Mouse (Mus musculus): ENCODE results near the gene Nxph1. TPM values are rescaled to one million over a fixed set of nuclear protein-coding genes. Genes with fewer than 3 reads are reported as not detected.

The Nxph1 gene
- total RNA-seq, 2 experiments from 2014 or later = not detected

DNA sequence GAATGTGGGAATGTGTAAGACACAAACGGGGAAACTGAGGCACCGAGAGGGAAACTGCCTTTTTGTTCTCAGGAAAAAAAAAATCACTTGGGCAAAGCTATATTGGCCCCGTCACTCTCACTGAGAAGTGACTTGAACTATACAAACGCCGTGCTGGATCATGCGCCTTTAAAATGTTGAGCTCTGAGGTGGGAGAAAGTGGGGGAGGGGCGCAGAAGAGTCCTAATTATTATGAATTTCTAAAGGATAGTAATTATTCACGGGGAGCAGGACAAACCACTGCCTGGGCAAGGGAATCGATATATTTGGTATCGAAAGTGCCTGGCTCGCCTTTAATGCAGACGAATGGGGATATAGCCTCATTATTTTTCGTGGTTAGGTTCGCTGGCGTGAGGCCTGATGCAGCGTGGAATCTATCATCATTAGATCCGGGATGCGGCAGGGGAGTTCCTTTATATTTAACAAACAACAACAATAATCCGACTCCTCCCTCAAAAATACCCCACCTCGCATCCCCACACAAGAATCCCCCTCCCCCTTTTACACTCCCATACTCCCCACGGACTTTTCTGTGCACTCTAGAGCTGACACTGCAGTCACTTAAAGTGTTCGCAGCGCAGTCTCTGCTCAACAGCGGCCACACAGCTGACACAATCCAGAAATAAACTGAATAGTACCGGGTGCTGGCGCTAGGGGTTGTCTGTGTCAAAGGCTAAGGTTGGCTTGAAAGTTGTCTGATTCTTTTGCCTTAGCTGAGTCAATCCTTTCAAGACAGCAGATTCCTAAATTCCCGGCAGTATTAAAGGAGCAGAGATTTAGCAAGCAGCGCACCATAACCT lies 10.1 kb downstream of the Nxph1 start:
- no peak for ATAC-seq (replicated peaks; ENCODE audit: poor library complexity, severe bottlenecking)

DNA sequence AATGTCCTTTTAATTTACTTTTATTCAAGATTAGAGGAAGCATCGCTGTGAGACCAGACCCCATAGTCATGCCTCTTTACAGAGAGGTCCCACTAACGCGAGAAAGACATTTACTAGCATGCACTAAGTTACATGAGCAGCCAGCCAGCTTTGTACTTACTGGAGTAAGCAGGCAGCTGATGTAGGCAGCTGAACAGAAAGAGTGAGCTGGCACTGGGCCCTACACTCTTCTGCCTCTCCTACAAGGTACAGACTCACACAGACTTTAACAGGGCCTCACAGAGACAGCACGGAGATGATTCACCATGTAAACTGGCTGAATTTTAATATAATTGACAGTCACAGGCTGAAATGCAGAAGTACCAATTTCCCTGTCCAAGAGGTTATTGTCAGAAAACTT lies 11.6 kb downstream of the Nxph1 start:
- no peak for ATAC-seq (replicated peaks; ENCODE audit: poor library complexity, severe bottlenecking)

DNA sequence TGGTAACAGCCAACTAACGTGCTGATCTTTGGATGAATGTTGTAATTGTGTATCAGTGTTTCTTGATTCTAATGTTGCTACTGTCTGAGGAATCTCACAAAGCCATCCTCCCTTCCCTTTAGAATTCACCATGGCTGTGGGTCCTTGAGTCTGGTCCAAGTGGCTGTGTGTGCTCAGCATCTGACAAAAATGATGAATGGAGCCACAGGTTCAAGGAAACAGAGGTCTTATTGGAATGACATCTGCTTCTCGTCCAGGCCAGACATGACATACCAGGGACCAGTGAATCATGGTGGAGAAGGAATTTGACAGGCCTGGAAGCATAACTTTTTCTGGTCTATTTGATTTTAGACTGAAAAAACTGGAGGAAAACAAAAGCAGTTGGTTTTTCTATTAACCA lies 22.3 kb downstream of the Nxph1 start:
- no peak for ATAC-seq (replicated peaks; ENCODE audit: poor library complexity, severe bottlenecking)

DNA sequence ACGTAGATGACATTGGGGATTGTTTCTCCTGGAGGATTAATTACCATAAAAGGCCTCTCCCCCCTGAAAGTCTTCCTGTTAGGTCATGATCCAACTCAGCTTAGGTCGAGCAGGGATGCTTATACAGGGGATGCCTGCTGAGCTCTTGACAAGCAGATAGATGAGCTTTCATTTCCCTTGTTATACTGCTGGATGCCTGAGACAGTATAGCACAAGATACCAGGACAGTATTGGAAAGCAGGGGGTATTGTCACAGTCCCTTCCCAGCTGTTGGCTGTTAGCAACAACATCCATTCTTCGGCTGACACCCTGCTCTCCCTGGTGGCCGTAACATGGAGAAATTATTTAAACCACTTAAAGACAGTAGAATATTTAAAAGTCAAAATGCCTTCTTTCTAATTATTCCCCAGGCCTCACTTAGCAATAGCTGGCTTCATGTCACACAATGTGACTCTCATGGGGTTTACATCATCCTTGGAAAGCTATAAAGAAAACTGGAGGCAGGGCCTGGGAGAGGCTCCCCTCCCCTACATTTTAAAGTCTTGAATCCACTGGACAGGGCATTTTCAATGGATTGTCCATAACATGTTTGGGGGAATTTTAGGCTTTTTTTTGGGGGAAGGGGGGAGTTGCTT lies 31.1 kb downstream of the Nxph1 start:
- ATAC-seq (replicated peaks; ENCODE audit: poor library complexity, severe bottlenecking) = no peak

DNA sequence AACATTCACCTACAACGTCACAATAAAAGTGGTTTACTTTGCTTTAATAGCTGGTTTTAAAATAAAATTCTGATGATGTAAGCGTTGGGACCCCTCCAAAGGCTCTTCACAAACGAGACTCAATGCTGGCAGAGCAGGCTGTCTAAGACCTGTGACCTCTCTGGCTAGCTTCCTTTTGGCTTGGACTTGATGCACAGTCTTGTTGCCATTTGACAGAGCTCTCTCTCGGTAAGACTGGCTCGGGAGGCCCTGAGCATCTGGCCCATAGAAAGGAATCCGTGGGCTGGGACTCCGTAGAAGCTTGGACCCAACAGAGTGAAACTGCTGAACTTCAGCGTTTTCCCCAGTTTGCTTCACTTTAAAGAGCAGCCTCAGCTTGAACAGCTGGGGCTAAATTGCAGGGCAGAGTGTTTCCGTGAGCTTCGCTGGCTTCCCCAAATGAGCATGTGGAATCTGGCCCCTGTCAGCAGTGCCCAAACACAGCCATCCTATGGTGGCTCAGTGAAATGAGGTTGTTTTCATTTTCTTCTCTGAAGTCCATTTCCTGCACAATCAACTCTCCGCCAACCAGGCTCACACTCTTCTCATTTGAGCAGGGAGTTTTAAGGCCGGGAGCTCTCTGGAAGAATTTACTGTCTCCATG lies 48.2 kb downstream of the Nxph1 start:
- ATAC-seq (replicated peaks; ENCODE audit: poor library complexity, severe bottlenecking) = no peak

DNA sequence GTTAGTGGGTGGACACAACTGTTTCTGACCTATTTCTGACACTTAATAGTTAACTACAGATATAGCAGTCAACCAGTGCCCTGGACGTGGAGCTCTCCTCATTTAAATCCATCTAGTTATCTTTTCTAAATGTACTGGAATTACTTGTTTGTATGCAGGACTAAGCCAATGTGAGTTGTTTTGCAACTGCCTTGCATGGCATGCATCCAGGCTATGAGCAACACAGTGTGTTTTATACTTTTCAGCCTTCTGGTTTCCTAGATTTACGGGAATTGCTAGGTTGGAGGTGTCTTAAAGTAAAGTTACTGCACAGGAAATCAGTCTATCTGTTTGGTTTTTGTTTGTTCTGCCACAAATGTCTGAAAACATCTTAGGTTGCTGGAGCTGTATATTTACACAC lies 49.1 kb downstream of the Nxph1 start:
- no peak for ATAC-seq (replicated peaks; ENCODE audit: poor library complexity, severe bottlenecking)

DNA sequence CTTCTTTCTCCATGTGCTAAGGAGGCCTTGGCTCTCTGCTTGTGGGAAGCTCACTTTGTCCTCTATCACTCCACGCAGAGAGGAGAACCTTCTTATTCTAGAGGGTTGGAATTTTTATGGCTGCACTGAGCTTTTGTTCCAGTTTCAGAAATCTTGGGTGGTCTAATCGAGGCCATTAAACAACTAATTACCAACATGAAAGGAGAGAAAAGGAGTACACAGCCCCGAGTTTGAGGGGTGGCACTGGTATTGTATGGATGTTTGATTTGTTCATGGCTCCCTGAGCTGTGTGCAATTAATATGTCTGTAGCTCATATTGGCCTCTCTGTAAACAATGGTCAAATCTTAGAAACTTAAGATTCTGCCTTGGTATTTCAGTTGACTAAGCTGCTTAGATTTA lies 54.5 kb downstream of the Nxph1 start:
- ATAC-seq (replicated peaks; ENCODE audit: poor library complexity, severe bottlenecking) = no peak

DNA sequence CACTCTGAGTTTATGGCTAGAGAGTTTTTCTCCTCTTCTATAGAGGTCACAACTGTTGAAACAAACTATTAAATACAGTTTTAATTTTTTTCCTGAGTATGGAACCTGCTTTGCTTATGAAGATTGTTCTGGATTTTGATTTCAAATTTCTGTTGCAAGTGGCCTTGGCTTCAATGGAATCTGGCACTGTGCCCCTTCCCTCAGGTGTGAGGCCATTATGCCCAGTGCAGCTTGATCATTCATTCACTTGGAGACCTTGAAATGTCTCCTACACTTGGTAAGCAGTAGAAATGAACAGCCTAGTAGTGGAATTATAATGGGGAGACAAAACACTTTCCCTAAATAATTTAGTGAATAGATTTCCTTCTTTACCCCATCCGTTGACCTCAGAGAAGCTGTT lies 78.4 kb downstream of the Nxph1 start:
- no peak for ATAC-seq (replicated peaks; ENCODE audit: poor library complexity, severe bottlenecking)

DNA sequence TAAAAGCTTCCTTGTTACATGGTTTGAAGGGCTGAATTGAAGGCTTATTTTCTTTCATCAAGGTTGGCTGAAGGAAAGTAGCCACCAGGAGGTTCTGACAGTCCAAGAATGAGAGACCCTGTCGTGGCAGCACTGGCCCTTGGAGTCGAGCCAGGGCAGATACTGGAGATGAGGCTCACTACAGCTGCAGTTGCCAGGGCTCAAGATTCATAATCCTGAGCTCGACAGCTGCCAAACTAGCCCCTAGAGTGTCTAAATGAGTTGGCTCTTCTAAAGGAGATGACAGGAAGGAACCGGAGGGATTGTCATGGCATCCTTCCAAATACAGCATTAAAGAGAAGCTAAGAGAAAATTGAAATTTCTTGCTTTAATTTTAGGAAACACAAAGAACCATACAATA lies 78.9 kb downstream of the Nxph1 start:
- ATAC-seq (replicated peaks; ENCODE audit: poor library complexity, severe bottlenecking) = no peak

DNA sequence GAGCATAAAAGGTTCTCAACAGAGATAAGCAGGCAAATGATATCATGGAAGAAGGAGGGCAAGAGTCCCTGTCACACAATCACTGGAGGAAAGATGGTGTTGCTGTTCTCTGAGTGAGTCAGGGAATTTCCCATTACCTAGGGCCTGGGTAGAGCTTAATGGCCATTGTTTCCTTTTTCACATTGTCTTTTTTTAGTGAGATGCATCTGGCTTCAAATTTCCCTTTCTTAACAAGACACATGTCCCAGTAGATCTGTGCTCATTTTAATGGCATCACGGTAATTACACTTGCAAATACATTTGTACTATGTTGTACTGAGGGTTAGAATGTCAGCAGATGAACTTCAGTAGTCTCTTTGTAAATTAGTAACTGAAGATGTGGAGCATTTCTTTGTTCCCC lies 80.3 kb downstream of the Nxph1 start:
- ATAC-seq (replicated peaks; ENCODE audit: poor library complexity, severe bottlenecking) = no peak

DNA sequence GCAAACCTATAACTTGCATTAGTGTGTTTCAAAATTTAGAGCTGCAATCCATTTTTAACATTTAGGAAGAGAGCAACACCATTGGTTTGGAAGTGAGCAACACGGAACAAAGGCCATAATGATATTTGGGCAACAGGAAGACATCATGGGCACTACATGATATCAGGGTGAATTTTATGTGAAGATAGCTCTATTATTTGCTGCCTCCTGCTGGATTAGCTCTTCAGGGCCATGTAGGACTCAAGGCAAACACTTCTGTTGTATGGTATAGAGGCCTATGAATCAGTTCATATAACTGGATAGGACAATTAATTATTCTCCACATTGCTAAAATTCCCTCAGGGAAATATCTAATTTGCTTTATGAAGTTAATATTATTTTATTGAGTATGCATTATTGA lies 91.1 kb downstream of the Nxph1 start:
- ATAC-seq (replicated peaks; ENCODE audit: poor library complexity, severe bottlenecking) = no peak

DNA sequence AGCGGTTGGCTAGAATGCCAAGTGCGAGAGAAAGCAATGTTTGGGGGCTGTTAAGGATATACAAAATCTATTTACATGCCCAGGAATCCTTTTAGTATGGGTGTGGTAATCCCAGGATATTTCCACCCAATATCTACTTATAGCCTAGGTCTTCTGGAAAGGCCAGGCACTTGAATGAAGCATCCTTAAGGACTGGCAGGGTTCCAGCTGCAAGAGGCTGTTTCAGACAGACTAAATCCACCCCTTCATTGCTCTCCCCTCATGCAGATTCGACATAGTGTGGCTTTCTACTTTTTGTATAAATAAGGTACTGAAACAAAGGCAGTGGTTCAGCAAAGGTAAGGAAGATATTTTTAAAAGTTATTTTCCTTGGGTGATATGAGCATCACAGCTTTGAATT lies 92.8 kb downstream of the Nxph1 start:
- no peak for ATAC-seq (replicated peaks; ENCODE audit: poor library complexity, severe bottlenecking)

DNA sequence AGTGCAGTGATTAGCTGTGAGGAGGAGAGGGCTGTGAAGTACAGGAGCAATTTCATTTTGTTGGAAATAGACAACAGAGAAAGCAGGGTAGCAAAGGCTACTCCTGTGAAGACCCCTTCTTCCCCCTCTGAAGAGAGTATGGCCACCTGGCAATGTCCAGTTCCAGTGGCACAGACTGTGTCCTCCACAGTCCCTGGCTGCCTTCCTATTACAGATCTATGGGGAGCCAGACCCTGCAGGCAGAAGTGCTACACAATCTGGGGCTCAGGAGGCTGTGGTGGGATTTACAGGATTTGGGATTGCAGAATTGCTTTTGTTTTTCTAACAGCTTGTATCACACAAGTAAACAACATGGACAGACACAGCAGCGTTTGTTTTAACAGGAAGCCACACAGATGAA lies 94.2 kb downstream of the Nxph1 start:
- no peak for ATAC-seq (replicated peaks; ENCODE audit: poor library complexity, severe bottlenecking)

DNA sequence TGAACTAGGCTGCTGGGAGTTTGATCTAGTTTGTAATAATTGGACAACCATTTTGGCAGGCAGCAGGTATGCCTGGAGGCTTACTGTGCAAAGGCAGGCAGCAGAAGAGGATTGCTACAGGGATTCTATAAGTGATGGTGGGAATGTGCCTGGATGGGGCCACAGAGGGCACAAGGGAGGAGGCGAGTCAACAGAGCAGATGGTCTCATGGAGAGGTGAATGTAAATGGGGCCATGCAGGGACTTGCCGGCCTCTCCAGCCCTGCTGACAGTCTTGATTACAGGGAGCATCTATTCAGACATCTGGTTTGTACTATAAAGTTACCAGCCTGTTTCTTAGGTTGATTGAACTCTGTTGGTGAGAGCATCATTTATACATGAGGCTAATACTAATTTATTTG lies 98.6 kb downstream of the Nxph1 start:
- no peak for ATAC-seq (replicated peaks; ENCODE audit: poor library complexity, severe bottlenecking)

DNA sequence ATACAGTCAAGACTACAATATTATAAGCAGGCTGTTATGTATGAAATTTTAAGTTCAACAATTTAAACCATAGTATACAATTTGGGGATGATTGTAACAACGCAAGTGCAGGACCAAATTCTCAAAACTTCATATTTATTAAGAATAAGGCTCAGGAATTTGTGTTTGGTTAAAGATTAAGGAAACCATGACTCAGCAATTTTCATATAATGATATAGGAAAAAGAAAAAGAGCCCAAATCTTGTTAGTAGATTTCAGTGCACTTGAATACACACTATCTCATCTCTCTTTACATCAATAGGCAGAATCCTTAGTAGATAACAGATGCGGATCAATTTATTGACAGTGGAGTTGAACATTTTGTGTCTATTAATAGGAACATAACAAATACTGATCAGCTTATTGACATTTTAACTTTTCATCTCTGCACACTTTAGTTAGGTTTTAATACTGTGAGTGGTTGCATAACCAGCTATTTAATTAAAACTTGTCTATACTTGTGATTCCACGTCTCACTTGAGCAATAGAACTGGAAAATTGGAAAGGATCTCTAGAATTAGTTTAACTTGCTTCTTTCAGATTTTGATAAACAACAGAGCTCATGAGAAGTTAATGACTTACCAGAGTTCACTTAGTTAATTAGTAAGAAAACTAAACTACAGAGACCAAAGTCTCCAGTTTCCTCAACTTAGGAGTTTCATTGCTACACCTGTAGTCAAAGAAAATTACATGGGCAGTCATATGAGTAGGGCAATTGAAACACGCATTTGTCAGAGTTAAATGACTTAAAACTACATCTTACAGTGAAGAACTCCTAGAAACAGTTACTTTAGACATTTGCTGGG lies 113.3 kb downstream of the Nxph1 start:
- no peak for ATAC-seq (replicated peaks; ENCODE audit: poor library complexity, severe bottlenecking)

DNA sequence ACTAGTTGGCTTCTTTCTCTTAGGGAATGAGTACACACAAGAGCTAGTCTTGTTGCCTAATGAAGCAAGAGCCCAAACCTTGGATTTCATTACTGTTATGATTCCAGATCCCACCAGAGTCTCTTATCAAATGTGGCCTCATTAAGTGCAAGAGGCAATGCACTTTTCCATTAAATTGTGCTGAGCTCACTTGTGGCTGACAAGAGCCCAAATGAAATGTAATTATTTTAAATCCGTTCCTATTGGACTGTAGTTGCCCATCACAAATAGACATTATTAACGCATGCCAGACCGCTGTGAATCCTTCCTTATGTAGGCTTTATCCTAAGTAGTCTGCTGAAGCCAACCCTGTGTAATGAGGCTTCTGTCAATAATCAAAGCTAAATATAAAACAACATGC lies 118.2 kb downstream of the Nxph1 start:
- ATAC-seq (replicated peaks; ENCODE audit: poor library complexity, severe bottlenecking) = no peak

DNA sequence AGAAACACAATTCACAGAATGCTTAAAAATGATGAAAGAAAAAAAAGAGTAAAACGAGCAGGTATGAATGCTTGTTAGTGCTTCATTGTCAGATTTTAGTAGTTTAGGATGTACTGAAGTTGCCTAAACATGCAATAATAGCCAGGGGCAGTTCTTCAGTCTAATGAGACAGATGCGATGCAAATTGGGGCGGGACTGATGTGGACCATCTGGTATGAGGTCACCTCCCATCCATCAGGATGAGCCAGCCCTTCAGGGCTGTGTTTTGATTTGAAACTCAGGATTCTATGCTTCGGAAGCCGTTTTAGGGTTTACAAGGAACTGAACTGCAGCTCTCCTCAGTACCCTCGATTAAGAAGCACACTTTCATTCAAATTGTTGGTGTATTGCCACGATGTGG lies 121.7 kb downstream of the Nxph1 start:
- ATAC-seq (replicated peaks; ENCODE audit: poor library complexity, severe bottlenecking) = no peak

DNA sequence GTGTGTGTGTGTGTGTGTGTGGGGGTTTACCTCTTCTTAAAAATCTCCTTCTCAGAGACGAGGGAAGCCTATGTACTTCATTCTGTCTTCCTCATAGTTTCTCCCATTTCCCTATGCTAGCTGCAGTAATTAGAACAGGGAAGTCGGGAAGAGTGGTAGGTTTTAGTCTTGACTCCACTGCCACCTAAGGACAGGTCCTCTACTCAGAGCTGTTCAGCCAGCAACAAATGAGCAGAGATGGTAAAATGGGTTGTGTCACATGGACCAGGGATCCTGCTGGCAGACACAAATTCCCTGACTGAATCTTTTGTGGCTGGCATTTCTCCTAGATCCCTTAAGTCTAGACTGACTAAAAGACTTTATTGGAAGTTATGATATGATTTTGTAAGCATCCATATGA lies 128.2 kb downstream of the Nxph1 start:
- no peak for ATAC-seq (replicated peaks; ENCODE audit: poor library complexity, severe bottlenecking)

DNA sequence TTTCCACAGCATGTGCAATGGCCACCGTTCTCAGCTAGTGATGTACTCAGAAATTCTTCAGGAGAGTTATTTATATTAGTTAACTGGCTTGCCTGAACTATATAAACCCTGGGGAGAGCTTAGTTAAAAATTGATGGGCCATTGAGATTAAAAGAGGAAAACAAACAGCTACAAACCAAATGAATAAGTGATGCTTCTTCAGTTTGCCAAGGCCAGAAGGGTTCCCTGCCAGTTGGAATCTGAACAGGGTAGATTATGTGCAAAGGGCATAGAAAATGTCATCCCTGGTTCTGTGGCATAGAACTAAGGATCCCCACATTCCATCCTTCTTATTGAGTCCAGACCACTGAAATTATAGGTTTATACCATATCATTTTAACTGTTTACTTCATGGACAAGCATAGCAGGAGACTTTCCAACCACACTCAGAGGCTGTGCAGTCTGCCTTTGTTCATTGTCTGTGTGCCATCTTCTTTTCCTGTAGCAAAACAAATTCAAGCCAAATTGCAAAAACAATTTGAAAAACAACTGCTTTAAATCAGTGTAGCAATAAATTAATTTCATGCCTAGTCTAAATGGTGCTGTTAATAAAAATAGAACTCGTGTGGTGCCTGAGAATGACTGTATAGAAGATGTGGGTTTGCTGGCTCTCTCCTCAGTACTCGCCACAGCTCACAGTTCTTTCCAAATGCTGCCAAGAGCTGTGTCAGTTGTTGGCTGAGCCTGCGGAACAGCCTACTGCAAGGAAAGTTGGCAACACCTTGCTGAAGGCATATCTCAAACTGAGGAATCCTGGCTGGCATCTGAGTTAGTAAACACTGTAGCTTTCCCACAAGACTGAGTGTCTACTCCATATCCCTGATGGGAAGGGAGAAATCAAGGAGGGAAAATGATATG lies 129.8 kb downstream of the Nxph1 start:
- ATAC-seq (replicated peaks; ENCODE audit: poor library complexity, severe bottlenecking) = no peak

DNA sequence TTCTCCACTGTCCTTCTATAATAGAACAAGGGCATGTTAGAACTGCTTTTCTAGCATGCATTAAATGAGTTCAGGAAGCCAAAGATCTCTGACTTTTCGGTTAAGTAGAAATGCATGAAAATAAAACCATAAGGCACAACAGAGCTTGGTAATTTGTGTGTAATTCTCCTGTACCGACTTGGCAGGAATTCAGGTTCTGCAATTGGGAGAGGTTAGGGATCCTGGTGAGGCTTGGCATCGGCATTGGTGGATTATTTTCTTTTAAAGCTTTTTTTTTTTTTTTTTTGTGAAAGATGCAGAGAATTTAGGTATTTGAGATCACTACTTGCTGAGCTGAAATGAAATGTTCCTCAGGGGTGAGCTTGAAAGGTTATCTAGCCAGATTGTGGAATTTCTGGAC lies 135.6 kb downstream of the Nxph1 start:
- no peak for ATAC-seq (replicated peaks; ENCODE audit: poor library complexity, severe bottlenecking)

Data from granulocyte monocyte progenitor cell, adult 5-6 weeks (primary cell).